Mouse (Mus musculus): Measurements from ENCODE around the gene Rpl3l. TPM values are rescaled to one million over a fixed set of nuclear protein-coding genes. Genes with fewer than 3 reads are reported as not detected.
"Not testable (repeated sequence)": the region's sequence is repeated elsewhere in the genome, so short reads cannot be mapped to it uniquely, and the experiment has no call there.

Rpl3l gene
- total RNA-seq (2021), result 0.24 TPM in 1 of 2 replicates, not detected in the other
- long read RNA-seq, partial matches to known transcripts, result 1 of 1 reads
- long read RNA-seq, other reads (novel, unspliced or antisense), result 0 of 1 reads

DNA sequence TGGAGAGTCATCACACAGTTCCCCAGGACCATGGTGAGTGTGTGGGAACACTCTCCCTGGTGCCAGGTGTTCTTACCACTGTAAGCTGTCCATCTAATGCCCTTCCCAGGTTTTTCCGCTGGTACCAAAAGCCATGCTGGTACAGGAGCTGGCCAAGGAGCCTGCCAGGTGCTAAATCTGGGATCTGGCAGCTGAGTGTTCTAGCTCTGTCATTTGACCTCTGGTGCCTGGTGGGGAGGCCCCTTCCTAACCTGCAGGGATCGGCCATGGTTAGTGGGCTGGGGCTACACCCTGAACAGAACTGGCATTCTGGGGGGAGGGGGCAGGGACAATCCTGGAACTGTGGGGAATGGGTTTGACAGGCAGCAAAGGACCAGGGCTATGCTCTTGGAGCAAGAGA, at the start of gene Rpl3l:
TSS of gene Rpl3l (plus strand) at position 203 of the 400 bp plus-strand sequence.
- no peak for DNase-seq

GRCm38 (mm10) chr17:24686514-24686913, 41.1 kb upstream of the Rpl3l start:
- DNase-seq, result peak; percentile 39

DNA sequence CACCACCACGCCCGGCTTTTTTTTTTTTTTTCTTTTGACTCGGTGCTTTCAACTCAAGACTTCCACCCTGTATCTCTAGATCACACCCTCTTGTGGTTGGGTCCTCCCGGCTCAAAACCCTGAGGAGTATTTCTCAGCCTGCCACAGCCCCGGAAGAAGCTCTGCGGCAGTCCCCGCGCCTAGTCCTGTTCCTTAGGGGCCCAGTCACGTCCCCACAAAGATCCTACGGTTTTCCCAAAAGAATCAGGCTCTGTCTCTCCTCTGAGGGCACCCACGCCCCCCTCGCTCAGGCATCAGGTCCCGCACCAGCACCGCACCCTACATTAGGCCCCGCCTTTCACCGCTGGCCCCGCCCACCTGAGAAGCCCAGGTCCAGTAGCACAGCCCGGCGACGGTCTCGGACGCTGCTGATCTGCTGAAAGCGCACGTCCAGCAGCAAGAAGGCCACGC, 40.4 kb upstream of the Rpl3l start:
- DNase-seq, result peak; percentile 70

- DNase-seq, result no peak
These were observed 40.0 kb upstream of the Rpl3l start for GRCm38 (mm10) chr17:24687599-24687998.

GRCm38 (mm10) chr17:24689251-24690081, 38.2 kb upstream of the Rpl3l start, which contains the start of gene Syngr3:
Syngr3 (minus strand) TSS chr17:24689955.
- DNase-seq, result no peak

GRCm38 (mm10) chr17:24692385-24692784, 35.2 kb upstream of the Rpl3l start:
- DNase-seq, result no peak

- DNase-seq, result no peak
These were observed 32.2 kb upstream of the Rpl3l start for GRCm38 (mm10) chr17:24695326-24696010.

DNA sequence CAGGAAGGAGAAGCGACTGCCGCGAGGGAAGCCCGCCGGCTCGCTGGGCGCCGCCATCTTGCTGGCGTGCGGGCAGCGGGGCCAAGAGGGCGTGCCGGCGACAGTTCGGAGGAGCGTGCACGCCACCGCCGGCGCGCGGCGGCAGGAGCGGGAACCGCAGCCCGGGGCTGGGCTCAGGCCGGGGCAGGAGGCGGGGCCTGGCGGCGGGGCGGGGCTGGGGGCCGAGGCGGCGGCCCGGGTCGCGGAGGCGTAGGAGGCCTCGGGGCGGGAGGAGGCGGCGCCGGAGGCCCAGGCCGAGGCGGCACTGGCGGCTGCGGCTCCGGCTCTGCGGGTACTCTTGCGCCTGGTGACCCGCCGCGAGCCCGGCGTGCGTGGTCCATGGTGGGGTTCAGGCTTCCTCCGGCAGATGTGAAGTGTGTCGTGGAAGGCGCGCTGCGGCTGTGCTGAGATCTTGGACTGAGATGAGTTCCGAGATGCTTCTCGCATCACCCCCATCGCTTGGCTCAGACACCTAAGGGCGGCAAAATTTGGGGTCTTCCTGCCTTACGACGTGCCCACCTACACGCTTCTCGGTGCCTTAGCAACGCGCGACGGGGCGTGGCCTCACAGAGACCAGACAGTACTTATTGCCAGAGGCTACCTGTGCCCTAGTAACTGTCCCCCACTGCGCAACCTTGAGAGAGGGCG, 31.5 kb upstream of the Rpl3l start, which contains the start of the genes Gfer and Noxo1:
TSS of gene Gfer (minus strand) at position 146 of the 687 bp plus-strand sequence.
TSS of gene Noxo1 (plus strand) at position 224 of the 687 bp plus-strand sequence.
- peak; percentile 95 for DNase-seq

GRCm38 (mm10) chr17:24697985-24698384, 29.6 kb upstream of the Rpl3l start:
- no peak for DNase-seq

DNA sequence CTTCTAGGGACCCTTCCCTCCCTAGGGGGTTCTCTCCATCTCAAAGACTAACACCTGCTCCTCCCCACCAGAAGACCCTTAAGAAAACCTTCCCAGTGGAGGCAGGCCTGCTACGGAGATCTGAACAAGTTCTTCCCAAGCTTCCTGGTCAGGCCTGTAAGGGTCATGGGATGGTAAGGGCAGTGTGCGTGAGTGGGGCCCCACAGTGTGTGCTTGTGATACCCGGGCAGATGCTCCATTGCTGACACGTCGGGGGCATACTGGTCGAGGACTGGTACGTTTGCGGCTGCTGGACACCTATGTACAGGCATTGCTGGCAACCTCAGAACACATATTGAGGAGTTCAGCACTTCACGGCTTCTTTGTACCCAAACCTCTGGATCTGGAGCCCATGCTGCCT, 28.9 kb upstream of the Rpl3l start:
- DNase-seq, result no peak

DNA sequence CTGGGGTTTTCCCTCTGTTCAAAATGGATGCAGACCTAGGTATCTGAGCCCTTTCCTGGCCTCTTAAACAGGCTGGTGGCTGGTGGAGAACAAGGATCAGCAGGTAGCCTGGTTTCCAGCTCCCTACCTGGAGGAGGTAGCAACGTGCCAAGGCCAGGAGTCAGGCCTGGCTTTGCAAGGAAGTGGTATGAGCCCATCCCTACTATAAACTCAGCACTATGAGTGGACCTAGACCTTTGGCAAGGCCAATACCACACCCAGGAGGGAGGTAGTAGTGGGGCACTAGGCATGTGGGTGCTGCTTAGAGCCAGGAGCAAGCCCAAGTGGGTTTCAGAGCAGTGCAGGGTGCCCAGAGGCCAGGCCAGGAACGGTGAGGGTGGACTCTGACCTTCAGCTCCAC, 28.1 kb upstream of the Rpl3l start:
- DNase-seq, result no peak

DNA sequence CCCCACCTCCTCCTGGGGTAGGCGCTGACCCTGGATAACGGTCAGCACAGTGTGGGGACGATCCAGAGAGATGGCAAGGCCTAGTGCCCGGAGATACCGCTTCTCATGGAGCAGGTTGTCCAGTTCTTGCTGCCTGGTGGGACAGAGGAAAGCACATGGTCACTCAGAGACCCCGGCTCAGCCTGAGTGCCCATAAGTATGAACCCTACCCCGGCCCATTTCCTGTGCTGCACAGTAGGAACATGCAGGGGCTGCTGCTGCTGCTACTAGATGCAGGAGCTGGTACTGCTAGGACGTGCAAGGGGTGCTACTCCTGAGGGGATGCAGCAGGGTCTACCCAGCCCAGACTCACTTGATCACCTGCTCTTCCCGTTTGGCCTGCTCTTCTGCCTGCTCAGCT, 26.4 kb upstream of the Rpl3l start:
- DNase-seq, result no peak

DNA sequence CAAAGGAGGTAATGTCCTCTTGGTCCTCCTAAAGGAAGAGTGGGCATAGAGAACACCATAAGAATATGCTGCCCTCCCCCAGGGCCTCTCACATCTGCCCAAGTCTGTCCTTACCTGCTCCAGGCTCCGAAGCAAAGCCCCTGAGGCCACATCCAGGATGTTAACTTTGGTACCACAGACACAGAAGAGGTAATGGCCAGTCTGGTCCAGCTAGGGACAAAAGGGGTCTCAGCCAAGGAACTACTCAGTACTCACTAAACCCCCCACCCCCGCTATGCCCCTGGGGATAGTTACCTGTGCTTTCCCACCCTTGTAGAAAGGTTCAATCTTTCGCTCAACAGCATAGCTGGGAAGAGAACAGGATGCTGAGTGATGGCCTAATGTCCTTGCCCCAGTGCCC, 21.8 kb upstream of the Rpl3l start:
- DNase-seq, result no peak

GRCm38 (mm10) chr17:24706982-24707800, 20.4 kb upstream of the Rpl3l start, which contains the start of gene Tbl3:
Tbl3 (minus strand) TSS chr17:24707660.
- peak; percentile 93 for DNase-seq

GRCm38 (mm10) chr17:24707801-24708425, 19.7 kb upstream of the Rpl3l start:
- DNase-seq, result no peak

DNA sequence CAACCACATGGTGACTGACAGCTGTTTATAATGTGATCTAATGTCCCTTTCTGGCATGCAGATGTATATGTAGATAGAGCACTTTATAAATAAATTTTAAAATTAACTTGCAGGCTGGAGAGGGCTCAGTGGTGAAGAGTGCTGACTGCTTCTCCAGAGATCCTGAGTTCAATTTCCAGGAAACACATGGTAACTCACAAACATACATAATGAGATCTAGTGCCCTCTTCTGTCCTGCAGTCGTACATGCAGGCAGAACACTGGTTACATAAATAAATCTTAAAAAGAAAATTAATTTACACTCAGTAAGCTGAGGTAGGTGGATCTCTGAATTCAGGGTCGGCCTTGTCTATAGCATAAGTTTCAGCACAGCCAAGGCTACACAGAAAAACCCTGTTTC, 19.0 kb upstream of the Rpl3l start:
- DNase-seq, result no peak

DNA sequence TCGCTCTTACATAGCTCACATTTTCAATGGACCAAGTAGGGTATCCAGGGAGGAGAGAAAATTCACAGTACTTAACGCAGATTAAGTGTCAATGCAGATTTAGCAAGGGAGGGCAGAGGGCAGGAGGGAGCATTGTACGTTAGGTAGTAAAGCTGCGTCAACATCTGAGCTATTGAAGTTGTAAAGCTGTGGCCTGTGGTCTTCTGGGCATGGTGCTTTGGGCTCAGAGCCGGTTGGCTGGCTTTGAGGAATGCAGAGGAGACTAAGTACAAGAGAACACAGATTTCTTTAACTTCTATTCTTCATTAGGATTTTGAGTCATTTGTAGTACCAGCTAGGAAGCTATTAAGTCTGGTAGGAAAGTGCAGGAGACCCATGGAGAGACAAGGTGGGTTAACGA, 12.1 kb upstream of the Rpl3l start:
- no peak for DNase-seq

DNA sequence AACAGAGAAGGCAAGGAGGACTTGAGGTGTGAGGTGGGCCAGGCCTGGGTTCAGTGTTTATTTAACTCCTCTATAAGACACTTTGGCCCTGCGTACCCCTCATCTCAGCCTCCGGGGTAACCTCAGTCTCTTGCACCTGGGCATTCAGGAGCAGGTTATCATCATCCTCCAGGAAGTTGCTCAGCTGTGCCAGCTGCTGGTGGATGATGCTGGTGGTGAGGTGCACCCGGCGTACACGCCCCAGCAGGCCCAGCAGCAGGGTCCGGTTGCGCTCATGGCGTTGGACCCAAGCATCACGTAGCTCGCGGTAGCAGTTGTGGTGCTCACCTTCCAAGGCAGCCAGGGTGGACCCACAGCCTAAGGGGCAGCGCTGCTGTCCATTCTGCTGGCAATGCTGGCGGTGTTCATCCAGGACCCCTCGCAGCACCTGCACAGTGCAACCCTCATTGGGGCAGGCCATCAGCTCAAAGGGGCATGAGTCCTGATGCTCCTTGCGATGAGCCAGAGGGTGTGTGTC, 11.4 kb upstream of the Rpl3l start:
- DNase-seq, result no peak

DNA sequence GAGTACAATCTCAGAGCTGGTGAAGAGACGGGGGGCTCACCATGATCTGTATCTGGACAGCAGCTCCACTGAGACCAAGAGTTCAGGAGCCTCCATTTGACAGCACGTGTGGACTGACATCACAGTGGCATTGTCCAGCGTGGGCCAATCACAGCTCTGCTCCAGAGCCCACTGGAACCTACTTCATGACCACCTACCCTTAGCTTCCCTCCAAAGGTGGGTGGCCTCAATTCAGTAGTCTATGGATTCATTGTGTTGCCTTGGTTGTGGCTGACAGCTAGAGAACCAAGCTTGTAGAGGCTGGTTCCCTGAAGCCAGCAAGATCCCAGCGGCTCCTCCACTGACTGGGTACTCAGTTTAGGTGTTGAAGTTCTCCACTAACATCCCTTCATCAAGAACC, 9.7 kb upstream of the Rpl3l start, which contains the start of the genes Rnf151 and Rps2:
TSS of gene Rnf151 (minus strand) at position 121 of the 400 bp plus-strand sequence.
TSS of gene Rps2 (plus strand) at position 174 of the 400 bp plus-strand sequence.
- no peak for DNase-seq

- DNase-seq, result not testable (repeated sequence)
These were observed 8.7 kb upstream of the Rpl3l start for GRCm38 (mm10) chr17:24718938-24719337.
